Mouse (Mus musculus): ENCODE measurements around the gene Gm10310. TPM values are rescaled to one million over a fixed set of nuclear protein-coding genes. Genes with fewer than 3 reads are reported as not detected.

Gene Gm10310
- polyA plus RNA-seq, 1 experiment from 2014 or later = not detected

Other genes with a start within 250 kb of the Gm10310 start
- gene Olfr806, start 243.1 kb downstream of the Gm10310 start, polyA plus RNA-seq (2016; fragmentation: Nextera tagmentation; extraction: Ambion mirVana) = not detected in 2 replicates
- not detected in 2 replicates for gene Olfr807, start 227.3 kb downstream of the Gm10310 start, polyA plus RNA-seq (2016; fragmentation: Nextera tagmentation; extraction: Ambion mirVana)
- not detected in 2 replicates for gene Olfr808, start 219.6 kb downstream of the Gm10310 start, polyA plus RNA-seq (2016; fragmentation: Nextera tagmentation; extraction: Ambion mirVana)
- gene Olfr809, start 210.4 kb downstream of the Gm10310 start, polyA plus RNA-seq (2016; fragmentation: Nextera tagmentation; extraction: Ambion mirVana) = not detected in 2 replicates
- gene Olfr810, start 190.1 kb downstream of the Gm10310 start, polyA plus RNA-seq (2016; fragmentation: Nextera tagmentation; extraction: Ambion mirVana) = not detected in 2 replicates
- gene Olfr811, start 180.7 kb downstream of the Gm10310 start, polyA plus RNA-seq (2016; fragmentation: Nextera tagmentation; extraction: Ambion mirVana) = not detected in 2 replicates
- gene Olfr812, start 139.0 kb downstream of the Gm10310 start, polyA plus RNA-seq (2016; fragmentation: Nextera tagmentation; extraction: Ambion mirVana) = not detected in 2 replicates
- gene Olfr813, start 129.7 kb downstream of the Gm10310 start, polyA plus RNA-seq (2016; fragmentation: Nextera tagmentation; extraction: Ambion mirVana) = not detected in 2 replicates
- not detected in 2 replicates for gene Olfr814, start 105.2 kb downstream of the Gm10310 start, polyA plus RNA-seq (2016; fragmentation: Nextera tagmentation; extraction: Ambion mirVana)
- gene Olfr815, start 79.2 kb downstream of the Gm10310 start, polyA plus RNA-seq (2016; fragmentation: Nextera tagmentation; extraction: Ambion mirVana) = not detected in 2 replicates
- gene Olfr816, start 69.5 kb downstream of the Gm10310 start, polyA plus RNA-seq (2016; fragmentation: Nextera tagmentation; extraction: Ambion mirVana) = not detected in 2 replicates
- not detected in 2 replicates for gene Olfr818, start 36.0 kb downstream of the Gm10310 start, polyA plus RNA-seq (2016; fragmentation: Nextera tagmentation; extraction: Ambion mirVana)
- gene Olfr819, start 17.8 kb downstream of the Gm10310 start, polyA plus RNA-seq (2016; fragmentation: Nextera tagmentation; extraction: Ambion mirVana) = not detected in 2 replicates
- gene Olfr247, start 8.9 kb downstream of the Gm10310 start, polyA plus RNA-seq (2016; fragmentation: Nextera tagmentation; extraction: Ambion mirVana) = not detected in 2 replicates
- not detected in 2 replicates for gene Olfr820, start 27.6 kb upstream of the Gm10310 start, polyA plus RNA-seq (2016; fragmentation: Nextera tagmentation; extraction: Ambion mirVana)
- gene Olfr821, start 45.3 kb upstream of the Gm10310 start, polyA plus RNA-seq (2016; fragmentation: Nextera tagmentation; extraction: Ambion mirVana) = not detected in 2 replicates
- gene Olfr822, start 86.1 kb upstream of the Gm10310 start, polyA plus RNA-seq (2016; fragmentation: Nextera tagmentation; extraction: Ambion mirVana) = not detected in 2 replicates
- not detected in 2 replicates for gene Olfr823, start 130.3 kb upstream of the Gm10310 start, polyA plus RNA-seq (2016; fragmentation: Nextera tagmentation; extraction: Ambion mirVana)
- not detected in 2 replicates for gene Olfr824, start 144.9 kb upstream of the Gm10310 start, polyA plus RNA-seq (2016; fragmentation: Nextera tagmentation; extraction: Ambion mirVana)
- gene Olfr825, start 181.7 kb upstream of the Gm10310 start, polyA plus RNA-seq (2016; fragmentation: Nextera tagmentation; extraction: Ambion mirVana) = not detected in 2 replicates
- not detected in 2 replicates for gene Olfr826, start 199.1 kb upstream of the Gm10310 start, polyA plus RNA-seq (2016; fragmentation: Nextera tagmentation; extraction: Ambion mirVana)
- not detected in 2 replicates for gene Olfr827, start 229.3 kb upstream of the Gm10310 start, polyA plus RNA-seq (2016; fragmentation: Nextera tagmentation; extraction: Ambion mirVana)